Mouse (Mus musculus) bone marrow macrophage, adult 2 months (primary cell): ENCODE results near the gene Reep1. TPM values are rescaled to one million over a fixed set of nuclear protein-coding genes. Genes with fewer than 3 reads are reported as not detected.

Experiments used
- H3K27ac ChIP-seq: 2 replicates; pipeline ENCODE4 v1.5.1; 2012; ENCODE audit warnings: low read depth, low read length; ENCODE audit not compliant: insufficient read depth
- H3K4me1 ChIP-seq: 2 replicates; pipeline ENCODE4 v1.6.1; 2012; ENCODE audit warnings: low read length; ENCODE audit not compliant: control insufficient read depth, insufficient read depth
- H3K4me3 ChIP-seq: 2 replicates; pipeline ENCODE4 v1.5.1; 2012; ENCODE audit warnings: mild to moderate bottlenecking, low read length, moderate library complexity; ENCODE audit not compliant: insufficient read depth
- CTCF ChIP-seq: IDR thresholded peaks from 2 replicates; pipeline ENCODE4 v1.5.1; 2012; ENCODE audit warnings: low read depth, mild to moderate bottlenecking, low read length, moderate library complexity
- POLR2A ChIP-seq: IDR thresholded peaks from 2 replicates; pipeline ENCODE4 v1.6.1; 2012; ENCODE audit warnings: mild to moderate bottlenecking, low read depth, low read length, borderline replicate concordance
- polyA plus RNA-seq: library from polyadenylated mRNA; stranded (reverse); fragments of >200 nt; gene quantifications from 2 replicates; pipeline ENCODE4 v1.2.4, GENCODE M21; 2012; ENCODE audit not compliant: missing spikeins, insufficient read depth, insufficient read length

Reep1 gene
- polyA plus RNA-seq, 1 experiment: not detected

- Histone ChIP-seq H3K4me1 (no peaks in the 10 kb centered on the region), H3K4me3 (no peak overlapping the region), H3K27ac (no peak overlapping the region)
- TF ChIP-seq CTCF (no peak), POLR2A (no peak)
These were observed 39.5 kb downstream of the Reep1 start for GRCm38 (mm10) chr6:71746846-71747245.

- no peak for TF ChIP-seq CTCF
- TF ChIP-seq POLR2A: no peak
- Histone ChIP-seq H3K4me1 (peaks cover 3% of the 10 kb centered on the region; the same call in 1 of the 2 replicates), H3K27ac (no peak overlapping the region), H3K4me3 (no peak overlapping the region)
These were observed 44.2 kb downstream of the Reep1 start for GRCm38 (mm10) chr6:71751602-71752001.

GRCm38 (mm10) chr6:71752791-71753464, 45.6 kb downstream of the Reep1 start:
- TF ChIP-seq CTCF: no peak
- no peak for TF ChIP-seq POLR2A
- no peak overlapping the region for H3K27ac ChIP-seq
- H3K4me1 ChIP-seq: peaks cover 3% of the 10 kb centered on the region; the same call in 1 of the 2 replicates
- H3K4me3 ChIP-seq: no peak overlapping the region

GRCm38 (mm10) chr6:71757039-71757894, 49.9 kb downstream of the Reep1 start:
- Histone ChIP-seq H3K4me3 (no peak overlapping the region), H3K27ac (no peak overlapping the region), H3K4me1 (peaks cover 3% of the 10 kb centered on the region; the same call in 1 of the 2 replicates)
- no peak for TF ChIP-seq POLR2A
- no peak for TF ChIP-seq CTCF

- Histone ChIP-seq H3K4me3 (no peak overlapping the region), H3K4me1 (peaks cover 3% of the 10 kb centered on the region; the same call in 1 of the 2 replicates), H3K27ac (no peak overlapping the region)
- TF ChIP-seq CTCF (no peak), POLR2A (no peak)
These were observed 51.4 kb downstream of the Reep1 start for GRCm38 (mm10) chr6:71758780-71759179.

- TF ChIP-seq POLR2A (no peak), CTCF (no peak)
- H3K27ac ChIP-seq: no peak overlapping the region
- no peak overlapping the region for H3K4me3 ChIP-seq
- H3K4me1 ChIP-seq: peaks cover 3% of the 10 kb centered on the region; the same call in 1 of the 2 replicates
These were observed 52.7 kb downstream of the Reep1 start for GRCm38 (mm10) chr6:71760073-71760472.

- H3K4me3 ChIP-seq: no peak overlapping the region
- no peak overlapping the region for H3K27ac ChIP-seq
- H3K4me1 ChIP-seq: no peaks in the 10 kb centered on the region
- TF ChIP-seq CTCF: no peak
- no peak for TF ChIP-seq POLR2A
These were observed 60.4 kb downstream of the Reep1 start for GRCm38 (mm10) chr6:71767761-71768160.

GRCm38 (mm10) chr6:71769901-71770690, 62.7 kb downstream of the Reep1 start:
- H3K27ac ChIP-seq: no peak overlapping the region
- no peaks in the 10 kb centered on the region for H3K4me1 ChIP-seq
- TF ChIP-seq CTCF: no peak
- no peak overlapping the region for H3K4me3 ChIP-seq

GRCm38 (mm10) chr6:71770856-71771255, 63.5 kb downstream of the Reep1 start:
- TF ChIP-seq CTCF (no peak), POLR2A (no peak)
- no peaks in the 10 kb centered on the region for H3K4me1 ChIP-seq
- no peak overlapping the region for H3K27ac ChIP-seq
- no peak overlapping the region for H3K4me3 ChIP-seq
